Mouse (Mus musculus): ENCODE data around the gene Rars2.

The Rars2 gene

DNA sequence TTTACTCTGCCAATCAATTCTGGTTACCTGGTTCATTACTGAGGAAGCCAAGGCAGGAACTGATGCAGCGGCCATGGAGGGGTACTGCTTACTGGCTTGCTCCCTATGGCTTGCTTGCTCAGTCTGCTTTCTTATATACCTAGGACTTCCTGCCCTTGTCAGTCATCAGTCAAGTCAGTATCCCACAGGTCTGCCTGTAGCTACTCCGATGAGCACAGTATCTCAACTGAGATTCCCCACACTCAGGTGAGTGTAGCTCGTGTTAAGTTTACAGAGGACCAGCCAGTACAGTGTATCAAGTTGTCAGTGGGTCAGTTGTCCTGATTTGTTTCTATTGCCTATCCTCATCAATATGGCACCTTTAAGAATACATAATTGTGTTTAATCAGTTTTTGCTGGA is 26.0 kb downstream of the Rars2 start:
- DNase-seq (ENCODE audit: low spot score) = no peak

DNA sequence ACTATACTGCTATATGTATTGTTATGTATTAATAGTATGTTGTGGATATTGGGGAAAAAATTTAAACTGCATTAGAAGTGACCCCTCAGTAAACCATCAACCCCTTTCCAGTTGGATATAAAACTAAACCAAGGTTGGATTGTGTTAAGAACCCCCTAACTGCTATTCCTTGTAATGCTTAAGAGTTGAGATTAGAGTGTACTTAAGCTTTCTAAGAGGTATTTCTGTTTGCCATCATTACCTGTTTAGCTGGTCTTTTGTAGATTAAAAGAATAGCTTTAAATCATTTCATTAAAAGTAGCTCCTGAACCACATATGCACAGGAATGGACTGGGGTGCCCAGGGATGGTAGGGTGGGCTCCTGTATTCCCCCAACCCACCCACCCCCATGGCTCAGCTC is 30.0 kb downstream of the Rars2 start:
- no peak for DNase-seq (ENCODE audit: low spot score)

DNA sequence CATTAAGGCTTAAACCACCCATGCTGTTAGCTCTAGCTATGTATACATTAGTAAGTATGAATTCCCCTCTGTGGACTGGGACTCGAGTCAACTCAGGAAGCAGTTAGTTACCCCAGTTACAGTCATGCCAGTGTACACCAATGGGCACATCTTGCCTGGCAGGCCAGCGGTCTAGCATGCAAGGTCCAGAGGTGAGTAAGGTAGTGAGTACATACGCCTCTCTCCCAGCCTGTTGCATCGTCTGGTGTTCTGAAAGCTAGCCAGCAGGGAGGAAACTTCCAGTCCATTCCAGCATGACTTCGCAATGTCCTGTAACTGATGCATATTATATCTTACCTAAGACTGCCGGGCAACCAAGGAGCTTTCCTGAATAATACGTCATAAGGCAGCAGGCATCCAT is 38.4 kb downstream of the Rars2 start:
- no peak for DNase-seq (ENCODE audit: low spot score)

DNA sequence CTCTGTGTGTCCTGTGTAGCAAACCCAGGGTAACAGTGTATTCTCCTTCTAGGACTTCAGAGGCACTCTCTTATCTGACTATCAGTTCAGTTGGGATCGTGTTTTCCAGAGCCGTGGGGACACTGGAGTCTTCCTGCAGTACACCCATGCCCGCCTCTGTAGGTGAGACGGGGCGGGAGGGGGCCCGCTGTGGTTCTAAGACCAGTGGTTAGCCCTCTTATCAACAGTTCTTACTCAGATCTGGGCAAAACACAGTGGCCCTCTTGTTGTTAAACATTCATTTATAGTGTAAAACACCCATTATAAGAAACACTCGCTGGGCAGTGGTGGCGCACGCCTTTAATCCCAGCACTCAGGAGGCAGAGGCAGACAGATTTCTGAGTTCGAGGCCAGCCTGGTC is 41.3 kb downstream of the Rars2 start:
- no peak for DNase-seq (ENCODE audit: low spot score)

DNA sequence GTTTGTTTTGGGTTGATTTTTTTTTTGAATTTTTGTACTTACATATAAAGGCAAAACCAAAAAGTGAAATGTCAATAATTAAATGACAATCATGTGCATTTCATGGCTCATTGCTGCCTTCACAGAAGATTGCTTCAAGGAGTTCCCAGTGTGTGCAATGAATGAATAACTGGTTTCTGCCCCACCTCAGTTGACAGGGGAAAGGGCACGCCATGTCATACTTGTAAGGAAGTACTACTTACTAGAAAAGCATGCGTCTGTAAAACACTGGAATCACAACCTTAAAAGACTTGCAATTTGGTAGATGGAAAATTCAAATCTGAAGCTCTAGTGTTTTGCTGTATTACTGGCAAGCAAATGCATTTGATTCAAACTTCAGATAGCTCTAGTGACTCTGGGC is 44.3 kb downstream of the Rars2 start:
- DNase-seq (ENCODE audit: low spot score) = no peak

DNA sequence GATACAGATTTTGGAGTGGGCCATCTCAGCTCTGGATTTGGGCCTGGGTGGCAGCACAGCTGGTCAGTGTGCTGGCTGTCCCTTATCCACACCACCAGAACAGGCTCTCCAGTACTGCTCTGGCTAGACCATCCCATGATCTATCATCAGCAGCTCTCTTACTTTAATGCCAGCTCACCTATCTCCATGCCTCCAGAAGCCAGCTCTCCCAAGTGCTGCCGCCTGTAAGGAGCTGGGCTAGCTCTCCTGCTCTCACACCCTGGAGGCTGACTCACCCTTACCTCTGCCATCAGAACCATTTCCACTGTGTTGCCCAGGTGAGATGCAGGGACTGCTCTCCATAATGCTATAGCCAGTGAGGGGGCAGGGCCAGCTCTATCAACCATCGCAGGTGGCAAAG is 46.8 kb downstream of the Rars2 start:
- DNase-seq (ENCODE audit: low spot score) = no peak

DNA sequence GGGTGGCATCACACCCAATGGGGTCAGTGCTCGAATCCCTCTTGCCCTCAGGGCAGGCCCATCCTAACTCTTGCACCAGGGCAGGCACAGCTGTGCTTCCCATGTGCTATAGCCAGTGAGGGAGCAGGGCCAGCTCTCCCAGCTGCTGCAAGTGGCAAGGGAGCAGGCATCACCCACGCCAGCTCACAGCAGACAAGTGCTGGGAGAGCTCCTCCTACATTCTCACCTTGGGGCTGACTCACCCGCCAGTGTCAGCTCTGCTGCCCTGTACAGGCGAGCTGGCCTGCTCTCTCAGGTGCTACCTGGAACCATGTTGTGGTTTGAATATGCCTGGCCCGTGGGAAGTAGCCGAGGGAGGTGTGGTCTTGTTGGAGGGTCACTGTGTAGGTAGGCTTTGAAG is 47.2 kb downstream of the Rars2 start:
- no peak for DNase-seq (ENCODE audit: low spot score)

DNA sequence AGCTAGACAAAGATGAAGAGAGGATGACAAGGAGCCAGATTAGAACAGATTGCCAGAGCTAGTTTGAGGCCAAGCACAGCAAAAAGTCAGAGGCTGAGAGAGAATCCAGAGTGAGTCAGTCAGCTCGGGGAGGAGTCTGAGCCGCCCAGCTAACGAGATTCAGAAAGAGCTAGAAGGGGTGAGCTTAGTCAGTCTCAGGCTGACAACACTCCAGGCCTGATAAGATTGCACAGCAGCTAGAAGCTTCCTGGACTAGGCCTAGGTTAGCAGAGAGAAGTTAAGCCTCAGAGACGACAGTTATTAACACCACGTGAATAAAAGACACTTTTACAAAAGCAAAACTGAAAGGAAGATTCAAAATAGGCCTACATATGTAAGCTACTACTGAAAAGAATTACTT is 53.2 kb downstream of the Rars2 start:
- DNase-seq (ENCODE audit: low spot score) = no peak

DNA sequence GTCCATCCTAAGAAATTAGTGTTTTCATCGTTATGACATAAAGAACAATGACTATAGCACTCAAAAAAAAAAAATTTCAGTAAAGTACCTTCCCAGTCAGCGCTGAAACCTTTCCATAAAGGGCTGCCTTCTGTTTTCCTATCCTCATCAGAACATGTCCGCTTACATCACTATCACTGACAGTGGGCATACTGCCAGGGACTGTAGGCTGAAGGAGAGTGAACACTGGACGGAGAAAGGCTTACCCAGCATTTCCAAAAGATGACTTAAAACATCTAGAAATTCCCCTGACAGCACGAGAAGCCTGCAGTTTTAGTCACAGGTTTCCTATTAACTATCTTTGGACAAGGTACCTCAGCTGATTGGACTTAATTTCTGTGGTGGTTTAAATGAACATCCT is 59.0 kb downstream of the Rars2 start:
- DNase-seq (ENCODE audit: low spot score) = no peak

DNA sequence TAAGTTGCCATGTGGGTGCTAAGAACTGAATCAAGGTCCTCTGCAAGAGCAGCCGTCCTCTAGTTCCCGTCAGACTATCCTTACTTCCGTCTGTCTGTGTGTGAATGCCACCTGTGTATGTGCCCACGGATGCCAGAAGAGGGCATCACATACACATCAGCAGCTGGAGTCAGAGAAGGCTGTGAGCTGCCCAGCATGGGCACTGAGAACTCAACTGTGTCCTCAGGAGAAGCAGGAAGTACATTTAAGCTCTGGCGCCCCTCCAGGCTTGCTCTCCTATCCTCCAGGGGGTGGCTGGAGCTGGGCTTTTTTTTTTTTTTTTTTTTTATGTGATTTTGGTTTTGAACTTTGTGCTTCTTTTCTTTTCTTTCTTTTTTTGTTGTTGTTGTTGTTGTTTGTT is 65.8 kb downstream of the Rars2 start:
- DNase-seq (ENCODE audit: low spot score) = no peak

DNA sequence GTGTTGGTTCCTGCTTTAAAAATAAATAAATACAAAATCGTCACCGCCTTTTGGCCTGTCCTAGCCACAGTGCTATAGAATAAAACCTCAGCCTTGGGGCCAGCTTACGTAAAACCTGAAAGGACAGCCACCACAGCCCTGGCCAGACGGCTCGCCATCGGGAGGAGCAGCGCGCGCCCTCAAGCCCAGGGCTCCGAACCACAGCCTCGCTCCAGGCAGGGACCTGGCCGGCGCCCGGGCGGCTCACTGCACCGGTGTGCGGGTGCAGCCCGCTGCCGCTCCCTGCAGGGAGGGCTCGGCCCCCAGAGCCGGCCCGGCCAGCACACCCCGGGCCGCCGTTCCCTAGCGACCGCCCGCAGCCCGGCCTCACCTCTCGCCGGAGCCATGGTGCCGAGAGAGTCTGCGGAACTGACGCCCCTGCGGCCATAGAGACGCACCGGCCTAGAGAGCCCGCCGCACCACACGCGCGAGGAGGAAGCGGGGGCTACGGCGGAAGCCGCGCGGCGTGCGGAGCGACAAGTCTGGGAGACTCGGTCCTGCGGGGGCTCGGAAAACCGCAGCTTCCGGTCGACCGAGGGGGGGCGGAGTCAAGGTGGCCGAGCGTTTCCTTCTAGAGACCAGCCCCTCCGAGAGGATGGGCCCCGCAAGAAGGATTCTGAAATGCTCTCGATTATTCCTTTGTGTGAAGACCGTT is 72.3 kb downstream of the Rars2 start, which contains the start of gene Slc35a1:
Gene Slc35a1 (minus strand): TSS at position 565 of the 694 bp plus-strand sequence.
- peak; percentile 89 for DNase-seq (ENCODE audit: low spot score)

DNA sequence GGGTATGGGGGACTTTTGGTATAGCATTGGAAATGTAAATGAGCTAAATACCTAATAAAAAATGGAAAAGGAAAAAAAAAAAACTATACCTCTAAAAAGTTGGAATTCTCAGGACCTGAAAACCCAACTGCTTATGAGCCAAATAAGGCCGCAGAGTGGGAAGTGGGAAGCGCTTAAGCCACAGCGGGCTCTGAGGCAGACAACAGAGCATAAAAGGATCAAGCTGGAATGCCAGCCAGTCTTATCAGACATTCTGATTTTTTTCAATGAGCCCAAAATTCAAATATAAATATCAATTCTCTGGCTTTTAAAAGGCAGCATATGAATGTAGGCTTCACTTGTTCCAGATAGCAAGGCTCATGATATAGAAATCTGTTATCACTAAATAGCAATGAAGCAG is 73.3 kb downstream of the Rars2 start:
- no peak for DNase-seq (ENCODE audit: low spot score)

DNA sequence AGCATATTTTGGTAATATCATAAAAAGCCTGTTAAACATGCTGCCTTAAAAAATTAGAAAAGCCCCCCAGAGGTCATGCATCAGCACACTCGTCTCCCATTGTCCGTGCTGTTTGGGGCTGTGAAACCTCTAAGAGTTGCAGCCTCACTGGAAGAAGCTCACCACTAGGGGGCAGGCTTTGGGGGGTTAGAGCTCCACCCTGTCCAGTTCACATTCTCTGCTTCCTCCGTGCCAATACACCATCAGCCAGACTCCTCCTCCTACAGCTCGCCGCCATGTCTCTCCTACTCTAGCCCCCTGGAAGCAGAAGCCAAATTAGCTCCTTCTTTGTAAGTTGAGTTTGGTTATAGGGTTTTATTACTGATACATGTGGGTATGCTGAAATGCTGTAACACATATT is 86.8 kb downstream of the Rars2 start:
- DNase-seq (ENCODE audit: low spot score) = peak; percentile 59

DNA sequence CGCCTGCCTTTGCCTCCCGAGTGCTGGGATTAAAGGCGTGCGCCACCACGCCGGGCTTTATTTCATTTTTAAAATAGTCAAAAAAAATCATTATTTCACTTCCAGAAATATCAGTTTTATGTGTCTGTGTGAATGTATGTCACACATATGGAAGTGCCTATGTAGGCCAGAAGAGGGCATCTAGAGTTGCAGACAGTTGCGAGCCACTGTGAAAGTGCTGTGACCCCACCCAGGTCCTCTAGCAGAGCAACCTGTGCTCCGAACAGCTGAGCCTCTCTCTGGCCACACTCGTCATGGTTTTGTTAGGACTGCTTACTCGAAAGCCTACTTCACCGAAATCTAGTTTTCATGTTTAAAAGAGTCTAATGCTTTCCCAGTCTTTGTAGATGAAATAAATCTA is 87.5 kb downstream of the Rars2 start:
- DNase-seq (ENCODE audit: low spot score) = no peak

DNA sequence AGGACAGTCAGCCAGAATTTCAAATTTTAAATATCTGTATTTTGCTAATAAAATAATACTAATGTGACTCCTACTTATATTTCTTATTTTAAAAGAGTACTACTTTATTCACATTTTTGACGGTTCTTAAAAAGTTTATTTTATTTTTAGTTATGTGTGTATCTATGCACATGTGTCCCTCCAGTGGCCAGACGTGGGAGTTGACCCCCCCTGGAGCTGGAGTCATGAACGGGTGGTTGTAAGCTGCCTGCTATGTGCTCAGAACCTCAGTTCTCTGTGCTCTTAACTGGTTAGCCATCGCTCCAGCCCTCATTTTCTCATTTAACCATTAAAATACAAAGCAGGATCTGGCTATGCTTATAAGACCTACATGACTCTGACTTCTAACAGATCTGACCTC is 88.3 kb downstream of the Rars2 start:
- no peak for DNase-seq (ENCODE audit: low spot score)

DNA sequence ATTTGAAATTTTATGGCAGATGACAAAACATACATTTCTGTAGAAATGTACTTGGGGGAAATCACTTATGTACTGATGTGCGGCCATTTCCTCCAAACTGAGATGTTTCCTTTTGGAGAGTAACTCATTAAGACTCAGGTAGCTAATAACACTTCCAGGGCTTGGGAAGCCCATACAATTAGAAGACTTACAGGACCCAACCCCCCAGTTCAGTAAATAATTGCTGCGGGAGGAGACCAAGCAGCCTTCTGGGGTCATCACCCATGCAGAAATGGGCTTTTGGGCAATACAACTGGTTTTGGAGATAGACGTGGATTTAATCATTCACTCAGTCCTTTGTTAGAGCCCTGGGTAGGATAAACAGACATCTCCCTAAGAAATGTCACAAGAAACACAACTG is 92.5 kb downstream of the Rars2 start:
- no peak for DNase-seq (ENCODE audit: low spot score)

DNA sequence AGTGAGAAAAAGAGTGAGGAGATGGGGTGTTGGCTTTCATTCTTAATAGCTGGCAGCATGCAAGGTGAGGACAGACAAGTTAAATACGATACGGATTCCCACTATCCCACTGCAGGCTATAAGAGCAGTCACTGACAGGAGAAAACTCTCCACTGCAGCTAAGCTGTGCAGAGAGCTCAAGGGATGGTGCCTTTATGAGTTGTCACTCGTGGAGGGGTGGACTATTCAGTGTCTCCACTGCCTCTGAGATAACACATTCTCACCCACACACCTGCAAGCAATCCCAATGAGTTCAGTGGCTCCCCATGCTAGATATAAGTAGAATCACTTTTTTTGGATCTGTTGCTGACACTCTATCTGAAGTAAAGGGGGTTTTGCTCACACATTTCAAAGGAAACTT is 93.4 kb downstream of the Rars2 start:
- DNase-seq (ENCODE audit: low spot score) = no peak

All from urinary bladder, postnatal 25 days (tissue).